Mouse (Mus musculus): ENCODE measurements at regions not wholly inside any gene's neighbourhood (a gene's known extent, or its start where the extent isn't known, plus 50 kb on each side); places are given as distances from the start of the nearest gene placed in this dataset.

- TF ChIP-seq CTCF (IDR thresholded peaks at IDR 0.05; ENCODE audit: low read depth) (no peak), EP300 (IDR thresholded peaks at IDR 0.05; ENCODE audit: low read depth) (no peak)
These were observed 227.3 kb downstream of the Cyp26b1 start for GRCm38 (mm10) chr6:84366365-84366764.
